Mouse (Mus musculus) heart, postnatal 0 days (tissue): ENCODE measurements around the gene Dand5.

Experiments
- CTCF ChIP-seq: IDR thresholded peaks from 2 replicates; pipeline ENCODE4 v1.5.1; 2016; ENCODE audit warnings: antibody characterized with exemption, control low read depth, low read depth
- EP300 ChIP-seq: IDR thresholded peaks from 2 replicates; pipeline ENCODE4 v1.6.1; 2016; ENCODE audit warnings: antibody characterized with exemption, low read depth

DNA sequence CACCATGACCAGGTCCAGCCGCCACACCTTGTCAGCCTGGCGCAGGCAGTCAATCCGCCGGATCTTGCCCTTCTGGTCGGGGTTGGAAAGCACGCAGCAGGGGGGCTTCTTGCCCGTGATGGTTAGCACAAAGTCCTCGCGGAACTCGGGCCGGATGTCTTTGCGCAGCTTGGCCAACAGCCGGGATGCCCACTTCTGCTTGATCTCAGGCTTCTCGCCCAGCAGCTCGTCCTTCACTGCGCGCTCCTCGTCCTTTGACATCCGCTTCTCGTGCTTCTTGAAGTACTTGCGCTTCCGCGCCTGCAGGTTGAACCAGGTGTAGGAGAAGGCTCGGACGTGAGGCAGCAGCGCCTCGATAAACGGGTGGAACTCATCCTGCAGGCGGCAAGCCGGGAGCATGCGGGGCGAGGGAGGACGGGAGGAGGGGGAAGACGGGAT is 50.7 kb downstream of the Dand5 start:
- TF ChIP-seq EP300 (no peak), CTCF (no peak)
